Mouse (Mus musculus) urinary bladder, postnatal 14 days (tissue): ENCODE data around the gene Prepl.

Experiments used
- DNase-seq: peaks from one replicate; pipeline ENCODE4 v3.0.0; 2021; ENCODE audit warnings: low spot score

The Prepl gene

GRCm38 (mm10) chr17:85070658-85071057 is 19.4 kb downstream of the Prepl start:
- no peak for DNase-seq

- DNase-seq: no peak
These were observed 22.7 kb downstream of the Prepl start for GRCm38 (mm10) chr17:85067331-85067730.

GRCm38 (mm10) chr17:85063560-85063959 is 26.5 kb downstream of the Prepl start:
- no peak for DNase-seq

- no peak for DNase-seq
These were observed 30.9 kb downstream of the Prepl start for GRCm38 (mm10) chr17:85059136-85059535.

GRCm38 (mm10) chr17:85058276-85058675 is 31.8 kb downstream of the Prepl start:
- no peak for DNase-seq

- DNase-seq: no peak
These were observed 41.7 kb downstream of the Prepl start for GRCm38 (mm10) chr17:85048379-85048778.

- DNase-seq: no peak
These were observed 44.9 kb downstream of the Prepl start for GRCm38 (mm10) chr17:85045160-85045559.

GRCm38 (mm10) chr17:85044466-85044865 is 45.6 kb downstream of the Prepl start:
- no peak for DNase-seq

- DNase-seq: no peak
These were observed 46.6 kb downstream of the Prepl start for GRCm38 (mm10) chr17:85043404-85043816.

- DNase-seq: no peak
These were observed 47.6 kb downstream of the Prepl start for GRCm38 (mm10) chr17:85042419-85042818.

GRCm38 (mm10) chr17:85040913-85041312 is 49.1 kb downstream of the Prepl start:
- no peak for DNase-seq

GRCm38 (mm10) chr17:85038761-85039160 is 51.3 kb downstream of the Prepl start:
- no peak for DNase-seq

GRCm38 (mm10) chr17:85038311-85038710 is 51.7 kb downstream of the Prepl start:
- DNase-seq: no peak

GRCm38 (mm10) chr17:85037855-85038254 is 52.2 kb downstream of the Prepl start:
- DNase-seq: no peak

GRCm38 (mm10) chr17:85034068-85034467 is 56.0 kb downstream of the Prepl start:
- DNase-seq: no peak

- DNase-seq: no peak
These were observed 57.0 kb downstream of the Prepl start for GRCm38 (mm10) chr17:85033087-85033486.

- no peak for DNase-seq
These were observed 59.4 kb downstream of the Prepl start for GRCm38 (mm10) chr17:85030651-85031050.

- no peak for DNase-seq
These were observed 61.2 kb downstream of the Prepl start for GRCm38 (mm10) chr17:85028797-85029196.

GRCm38 (mm10) chr17:85028093-85028739 is 61.8 kb downstream of the Prepl start, which contains the start of gene Slc3a1:
Gene Slc3a1, plus strand, starts transcription at chr17:85028376.
- DNase-seq: no peak

- no peak for DNase-seq
These were observed 62.8 kb downstream of the Prepl start for GRCm38 (mm10) chr17:85027247-85027646.

GRCm38 (mm10) chr17:85026436-85026835 is 63.6 kb downstream of the Prepl start:
- no peak for DNase-seq

- no peak for DNase-seq
These were observed 64.9 kb downstream of the Prepl start for GRCm38 (mm10) chr17:85025151-85025550.

GRCm38 (mm10) chr17:85024237-85024636 is 65.8 kb downstream of the Prepl start:
- DNase-seq: no peak
